Mouse (Mus musculus) liver, postnatal 0 days (tissue): ENCODE data around the gene Myo1d.

Source experiments
- CTCF ChIP-seq: sonication (generic); IDR thresholded peaks from 2 replicates; pipeline ENCODE4 v1.5.1; 2016; ENCODE audit warnings: antibody characterized with exemption, low read depth
- EP300 ChIP-seq: IDR thresholded peaks from 2 replicates; pipeline ENCODE4 v1.6.1; 2016; ENCODE audit warnings: antibody characterized with exemption, low read depth, mild to moderate bottlenecking

GRCm38 (mm10) chr11:80669934-80670333, 109.9 kb downstream of the Myo1d start:
- TF ChIP-seq CTCF (no peak), EP300 (no peak)
